Mouse (Mus musculus) forebrain, embryonic 11.5 days (tissue): ENCODE data around the gene Herc1. TPM values are rescaled to one million over a fixed set of nuclear protein-coding genes. Genes with fewer than 3 reads are reported as not detected.

Experiments used
- ATAC-seq: fragments of 200-750 bp; cut with Nextera tagmentation; replicated peaks from 2 replicates; pipeline ENCODE4 v1.8.0; 2017; ENCODE audit warnings: moderate TSS enrichment; ENCODE audit not compliant: low FRiP score
- DNase-seq: peaks from one replicate; pipeline ENCODE4 v3.0.0-alpha.2; 2017; ENCODE audit warnings: low spot score
- H3K27ac ChIP-seq: fragments of 300-500 bp; sonication (generic); 2 replicates; pipeline ENCODE4 v1.5.1; 2014; ENCODE audit warnings: low read depth, low read length
- H3K27me3 ChIP-seq: fragments of 300-500 bp; sonication (generic); 2 replicates; pipeline ENCODE4 v1.6.1; 2014; ENCODE audit warnings: mild to moderate bottlenecking, low read length, mixed read lengths; ENCODE audit not compliant: control insufficient read depth, insufficient read depth
- H3K36me3 ChIP-seq: fragments of 300-500 bp; sonication (generic); 2 replicates; pipeline ENCODE4 v1.6.1; 2014; ENCODE audit warnings: mild to moderate bottlenecking, low read length, moderate library complexity, mixed read lengths; ENCODE audit not compliant: control insufficient read depth, insufficient read depth
- H3K4me1 ChIP-seq: fragments of 300-500 bp; sonication (generic); replicated peaks from 2 replicates; pipeline ENCODE4 v1.6.1; 2014; ENCODE audit warnings: low read length, mixed read lengths; ENCODE audit not compliant: control insufficient read depth, insufficient read depth
- H3K4me2 ChIP-seq: fragments of 300-500 bp; sonication (generic); 2 replicates; pipeline ENCODE4 v1.6.1; 2014; ENCODE audit warnings: low read depth, mild to moderate bottlenecking, low read length, moderate library complexity, mixed read lengths; ENCODE audit not compliant: severe bottlenecking
- H3K4me3 ChIP-seq: fragments of 300-500 bp; sonication (generic); 2 replicates; pipeline ENCODE4 v1.5.1; 2014; ENCODE audit warnings: low read depth, low read length
- H3K9ac ChIP-seq: fragments of 300-500 bp; sonication (generic); 2 replicates; pipeline ENCODE4 v1.6.1; 2014; ENCODE audit warnings: low read length
- H3K9me3 ChIP-seq: fragments of 300-500 bp; sonication (generic); 2 replicates; pipeline ENCODE4 v1.6.1; 2016; ENCODE audit warnings: low read length, mixed read lengths; ENCODE audit not compliant: control insufficient read depth
- WGBS: fragments of 180-500 bp; shearing (Covaris S2); extraction: QIAGEN DNeasy Blood & Tissue Kit; methylation state at CpG from one replicate; pipeline ENCODE4 v1.1.7; 2014; 5-methylcytosine and 5-hydroxymethylcytosine counted together
- polyA plus RNA-seq: library from polyadenylated mRNA; unstranded; fragments of >200 nt; fragmentation: Nextera tagmentation; extraction: Ambion mirVana; gene quantifications from 2 replicates; pipeline ENCODE4 v1.2.1, GENCODE M21; 2014

Herc1 gene
- polyA plus RNA-seq, 1 experiment from 2014 or later, result 44.0 TPM

GRCm38 (mm10) chr9:66515680-66516210 lies 165.5 kb downstream of the Herc1 start:
- DNase-seq (peak; percentile 51), ATAC-seq (no peak)
- Histone ChIP-seq H3K9ac (no peak overlapping the region), H3K27me3 (no peaks in the 10 kb centered on the region), H3K4me1 (peaks cover 7% of the 10 kb centered on the region; the same call in 1 of the 2 replicates), H3K27ac (no peak overlapping the region), H3K4me3 (no peak overlapping the region), H3K4me2 (no peak overlapping the region), H3K9me3 (no peaks in the 10 kb centered on the region), H3K36me3 (peaks cover 8% of the 10 kb centered on the region; the same call in 1 of the 2 replicates)
- 88% methylated on average over 10 of the region's 10 CpGs for WGBS

- H3K4me3 ChIP-seq, result no peak overlapping the region
- no peak overlapping the region for H3K4me2 ChIP-seq
- H3K27ac ChIP-seq, result no peak overlapping the region
- no peak for DNase-seq
- H3K4me1 ChIP-seq, result peaks cover 3% of the 10 kb centered on the region; the same call in 1 of the 2 replicates
- ATAC-seq, result no peak
- H3K36me3 ChIP-seq, result peaks cover 8% of the 10 kb centered on the region; the same call in 1 of the 2 replicates
- no peaks in the 10 kb centered on the region for H3K9me3 ChIP-seq
- no peaks in the 10 kb centered on the region for H3K27me3 ChIP-seq
- 90% methylated on average over 6 of the region's 6 CpGs for whole genome bisulfite sequencing
- H3K9ac ChIP-seq, result no peak overlapping the region
Observed at GRCm38 (mm10) chr9:66516296-66516940, 166.2 kb downstream of the Herc1 start.

- no peak for ATAC-seq
- DNase-seq, result no peak
- H3K4me1 ChIP-seq, result no peaks in the 10 kb centered on the region; the same call in 1 of the 2 replicates
- H3K27me3 ChIP-seq, result no peaks in the 10 kb centered on the region
- H3K4me2 ChIP-seq, result no peak overlapping the region
- H3K9me3 ChIP-seq, result no peaks in the 10 kb centered on the region
- H3K9ac ChIP-seq, result no peak overlapping the region
- 93% methylated on average over 10 of the region's 10 CpGs for WGBS
- peaks cover 8% of the 10 kb centered on the region; the same call in 1 of the 2 replicates for H3K36me3 ChIP-seq
- no peak overlapping the region for H3K27ac ChIP-seq
- H3K4me3 ChIP-seq, result no peak overlapping the region
Observed at GRCm38 (mm10) chr9:66517746-66518145, 167.5 kb downstream of the Herc1 start.

- Histone ChIP-seq H3K36me3 (peaks cover 8% of the 10 kb centered on the region; the same call in 1 of the 2 replicates), H3K9me3 (no peaks in the 10 kb centered on the region), H3K27me3 (no peaks in the 10 kb centered on the region), H3K4me2 (no peak overlapping the region), H3K4me3 (no peak overlapping the region), H3K9ac (no peak overlapping the region), H3K27ac (no peak overlapping the region), H3K4me1 (no peaks in the 10 kb centered on the region)
- DNase-seq, result no peak
- 95% methylated on average over 5 of the region's 5 CpGs for WGBS
- no peak for ATAC-seq
Observed at GRCm38 (mm10) chr9:66518251-66518650, 168.0 kb downstream of the Herc1 start.

GRCm38 (mm10) chr9:66518901-66519300 lies 168.7 kb downstream of the Herc1 start:
- no peak overlapping the region for H3K4me3 ChIP-seq
- no peak overlapping the region for H3K27ac ChIP-seq
- H3K9me3 ChIP-seq, result no peaks in the 10 kb centered on the region
- WGBS, result 83% methylated on average over 5 of the region's 5 CpGs
- no peak for ATAC-seq
- no peaks in the 10 kb centered on the region for H3K27me3 ChIP-seq
- H3K36me3 ChIP-seq, result peaks cover 8% of the 10 kb centered on the region; the same call in 1 of the 2 replicates
- no peaks in the 10 kb centered on the region for H3K4me1 ChIP-seq
- no peak overlapping the region for H3K9ac ChIP-seq
- DNase-seq, result no peak
- no peak overlapping the region for H3K4me2 ChIP-seq

- H3K27me3 ChIP-seq, result no peaks in the 10 kb centered on the region
- no peaks in the 10 kb centered on the region for H3K4me1 ChIP-seq
- H3K9me3 ChIP-seq, result no peaks in the 10 kb centered on the region
- no peak overlapping the region for H3K27ac ChIP-seq
- H3K9ac ChIP-seq, result no peak overlapping the region
- no peak overlapping the region for H3K4me2 ChIP-seq
- no peak overlapping the region for H3K4me3 ChIP-seq
- peaks cover 8% of the 10 kb centered on the region; the same call in 1 of the 2 replicates for H3K36me3 ChIP-seq
- DNase-seq (no peak), ATAC-seq (no peak)
- WGBS, result 97% methylated on average over 4 of the region's 4 CpGs
Observed at GRCm38 (mm10) chr9:66520299-66520698, 170.0 kb downstream of the Herc1 start.

GRCm38 (mm10) chr9:66521595-66521994 lies 171.3 kb downstream of the Herc1 start:
- no peaks in the 10 kb centered on the region; the same call in 1 of the 2 replicates for H3K36me3 ChIP-seq
- no peak overlapping the region for H3K4me3 ChIP-seq
- no peak overlapping the region for H3K27ac ChIP-seq
- H3K4me2 ChIP-seq, result no peak overlapping the region
- ATAC-seq, result no peak
- no peak for DNase-seq
- H3K27me3 ChIP-seq, result no peaks in the 10 kb centered on the region
- no peak overlapping the region for H3K9ac ChIP-seq
- WGBS, result 98% methylated on average over 3 of the region's 3 CpGs
- H3K9me3 ChIP-seq, result no peaks in the 10 kb centered on the region
- no peaks in the 10 kb centered on the region for H3K4me1 ChIP-seq

GRCm38 (mm10) chr9:66542785-66543184 lies 192.5 kb downstream of the Herc1 start:
- no peak for DNase-seq
- Histone ChIP-seq H3K4me1 (no peaks in the 10 kb centered on the region), H3K27me3 (no peaks in the 10 kb centered on the region), H3K4me2 (no peak overlapping the region), H3K36me3 (peaks cover 7% of the 10 kb centered on the region; the same call in 1 of the 2 replicates), H3K9me3 (no peaks in the 10 kb centered on the region), H3K4me3 (no peak overlapping the region), H3K9ac (no peak overlapping the region), H3K27ac (no peak overlapping the region)
- no peak for ATAC-seq
- WGBS, result 88% methylated on average over 4 of the region's 4 CpGs
